Mouse (Mus musculus): ENCODE measurements at regions not wholly inside any gene's neighbourhood (a gene's known extent, or its start where the extent isn't known, plus 50 kb on each side); places are given as distances from the start of the nearest gene placed in this dataset.

DNA sequence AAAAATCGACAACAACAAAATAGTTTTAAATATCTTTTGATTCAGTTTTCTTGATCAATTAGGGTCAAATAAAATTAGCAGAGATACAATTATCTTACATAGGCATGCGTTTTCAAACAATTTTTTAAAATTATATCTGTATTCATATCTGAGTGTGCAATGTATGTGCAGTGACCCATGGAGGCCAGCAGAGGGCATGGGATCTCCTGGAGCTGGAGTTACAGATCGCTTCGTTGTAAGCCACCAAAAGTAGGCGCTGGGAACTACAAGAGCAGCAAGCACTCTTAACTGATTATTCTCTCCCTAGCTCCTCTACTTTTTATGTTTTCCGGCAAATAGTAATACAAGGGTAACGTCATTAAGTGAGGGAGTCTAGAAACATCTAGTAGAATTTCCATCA is 97.5 kb upstream of the Ppm1h start:
- TF ChIP-seq POLR2A (IDR thresholded peaks at IDR 0.05; ENCODE audit: extremely low read depth, insufficient read depth, low read length), result no peak
- no peak for TF ChIP-seq CTCF (IDR thresholded peaks at IDR 0.05; ENCODE audit: extremely low read depth, insufficient read depth, low read length)

GRCm38 (mm10) chr10:122587541-122587940 is 91.0 kb upstream of the Ppm1h start:
- H3K4me1 ChIP-seq (ENCODE audit: control insufficient read depth, insufficient read depth, low read length), result no peaks in the 10 kb centered on the region
- TF ChIP-seq CTCF (IDR thresholded peaks at IDR 0.05; ENCODE audit: extremely low read depth, insufficient read depth, low read length) (no peak), POLR2A (IDR thresholded peaks at IDR 0.05; ENCODE audit: extremely low read depth, insufficient read depth, low read length) (no peak)
- no peak overlapping the region for H3K27ac ChIP-seq (ENCODE audit: insufficient read depth, low read length)
- no peak overlapping the region for H3K4me3 ChIP-seq (ENCODE audit: insufficient read depth, low read length)

More for the DNA sequence above, 97.5 kb upstream of the Ppm1h start:
- Histone ChIP-seq H3K27ac (ENCODE audit: insufficient read depth, low read length) (no peak overlapping the region), H3K4me1 (ENCODE audit: control insufficient read depth, insufficient read depth, low read length) (no peaks in the 10 kb centered on the region), H3K4me3 (ENCODE audit: insufficient read depth, low read length) (no peak overlapping the region)

- TF ChIP-seq CTCF (IDR thresholded peaks at IDR 0.05; ENCODE audit: extremely low read depth, insufficient read depth, low read length) (no peak), POLR2A (IDR thresholded peaks at IDR 0.05; ENCODE audit: extremely low read depth, insufficient read depth, low read length) (no peak)
- no peak overlapping the region for H3K27ac ChIP-seq (ENCODE audit: insufficient read depth, low read length)
- no peaks in the 10 kb centered on the region for H3K4me1 ChIP-seq (ENCODE audit: control insufficient read depth, insufficient read depth, low read length)
- no peak overlapping the region for H3K4me3 ChIP-seq (ENCODE audit: insufficient read depth, low read length)
These were observed 79.1 kb upstream of the Ppm1h start for GRCm38 (mm10) chr10:122599511-122599910.

- TF ChIP-seq CTCF (IDR thresholded peaks at IDR 0.05; ENCODE audit: extremely low read depth, insufficient read depth, low read length) (no peak), POLR2A (IDR thresholded peaks at IDR 0.05; ENCODE audit: extremely low read depth, insufficient read depth, low read length) (no peak)
- H3K4me1 ChIP-seq (ENCODE audit: control insufficient read depth, insufficient read depth, low read length), result no peaks in the 10 kb centered on the region
- no peak overlapping the region for H3K27ac ChIP-seq (ENCODE audit: insufficient read depth, low read length)
- H3K4me3 ChIP-seq (ENCODE audit: insufficient read depth, low read length), result no peak overlapping the region
These were observed 76.2 kb upstream of the Ppm1h start for GRCm38 (mm10) chr10:122602394-122602793.

DNA sequence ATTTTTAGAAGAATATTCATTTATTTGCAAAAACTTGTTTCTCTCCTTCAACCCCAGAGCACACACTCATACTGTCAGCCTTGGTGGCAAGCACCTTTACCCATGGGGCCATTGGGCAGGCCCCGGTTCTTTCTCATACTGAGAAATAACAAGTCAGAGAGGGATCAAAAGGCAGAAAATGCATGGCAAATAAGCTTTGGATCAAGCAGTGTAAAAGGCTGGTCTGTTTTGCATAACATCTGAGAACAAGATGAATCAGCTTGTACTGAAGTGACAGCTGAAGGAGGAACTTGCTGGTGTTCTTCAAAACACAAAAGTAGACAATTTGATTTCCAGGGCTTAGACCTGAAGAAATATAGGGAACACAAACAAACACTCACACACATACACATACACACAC is 74.6 kb upstream of the Ppm1h start:
- TF ChIP-seq POLR2A (IDR thresholded peaks at IDR 0.05; ENCODE audit: extremely low read depth, insufficient read depth, low read length) (no peak), CTCF (IDR thresholded peaks at IDR 0.05; ENCODE audit: extremely low read depth, insufficient read depth, low read length) (no peak)
- Histone ChIP-seq H3K27ac (ENCODE audit: insufficient read depth, low read length) (no peak overlapping the region), H3K4me1 (ENCODE audit: control insufficient read depth, insufficient read depth, low read length) (no peaks in the 10 kb centered on the region), H3K4me3 (ENCODE audit: insufficient read depth, low read length) (no peak overlapping the region)

GRCm38 (mm10) chr10:122613281-122613680 is 65.3 kb upstream of the Ppm1h start:
- TF ChIP-seq CTCF (IDR thresholded peaks at IDR 0.05; ENCODE audit: extremely low read depth, insufficient read depth, low read length) (no peak), POLR2A (IDR thresholded peaks at IDR 0.05; ENCODE audit: extremely low read depth, insufficient read depth, low read length) (no peak)
- Histone ChIP-seq H3K27ac (ENCODE audit: insufficient read depth, low read length) (no peak overlapping the region), H3K4me1 (ENCODE audit: control insufficient read depth, insufficient read depth, low read length) (no peaks in the 10 kb centered on the region), H3K4me3 (ENCODE audit: insufficient read depth, low read length) (no peak overlapping the region)

GRCm38 (mm10) chr10:122613891-122614290 is 64.7 kb upstream of the Ppm1h start:
- H3K4me3 ChIP-seq (ENCODE audit: insufficient read depth, low read length), result no peak overlapping the region
- no peak for TF ChIP-seq CTCF (IDR thresholded peaks at IDR 0.05; ENCODE audit: extremely low read depth, insufficient read depth, low read length)
- TF ChIP-seq POLR2A (IDR thresholded peaks at IDR 0.05; ENCODE audit: extremely low read depth, insufficient read depth, low read length), result no peak

DNA sequence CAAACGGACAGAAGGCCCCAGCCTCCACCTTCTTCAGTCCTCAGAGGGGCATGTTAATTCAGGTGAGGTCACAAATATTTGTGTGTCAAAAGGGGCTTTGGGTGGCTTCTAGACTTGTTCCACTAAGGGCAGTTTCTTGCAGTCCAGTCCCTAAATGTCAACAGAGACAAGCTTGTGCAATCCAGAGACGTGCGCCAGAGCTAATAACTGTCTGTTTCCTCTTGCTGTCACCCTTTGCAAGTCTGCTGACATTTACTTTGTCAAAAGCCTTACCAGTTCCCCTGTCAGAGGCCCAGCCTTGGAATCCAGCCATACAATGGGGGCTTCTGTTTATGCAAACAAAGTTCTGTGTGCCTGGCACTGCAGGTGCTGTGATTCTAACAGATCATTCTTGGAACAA is 63.8 kb upstream of the Ppm1h start:
- H3K4me1 ChIP-seq (ENCODE audit: control insufficient read depth, insufficient read depth, low read length), result no peaks in the 10 kb centered on the region
- H3K4me3 ChIP-seq (ENCODE audit: insufficient read depth, low read length), result no peak overlapping the region
- no peak for TF ChIP-seq CTCF (IDR thresholded peaks at IDR 0.05; ENCODE audit: extremely low read depth, insufficient read depth, low read length)
- TF ChIP-seq POLR2A (IDR thresholded peaks at IDR 0.05; ENCODE audit: extremely low read depth, insufficient read depth, low read length), result no peak

More at GRCm38 (mm10) chr10:122613891-122614290, 64.7 kb upstream of the Ppm1h start:
- no peaks in the 10 kb centered on the region for H3K4me1 ChIP-seq (ENCODE audit: control insufficient read depth, insufficient read depth, low read length)
- H3K27ac ChIP-seq (ENCODE audit: insufficient read depth, low read length), result no peak overlapping the region

DNA sequence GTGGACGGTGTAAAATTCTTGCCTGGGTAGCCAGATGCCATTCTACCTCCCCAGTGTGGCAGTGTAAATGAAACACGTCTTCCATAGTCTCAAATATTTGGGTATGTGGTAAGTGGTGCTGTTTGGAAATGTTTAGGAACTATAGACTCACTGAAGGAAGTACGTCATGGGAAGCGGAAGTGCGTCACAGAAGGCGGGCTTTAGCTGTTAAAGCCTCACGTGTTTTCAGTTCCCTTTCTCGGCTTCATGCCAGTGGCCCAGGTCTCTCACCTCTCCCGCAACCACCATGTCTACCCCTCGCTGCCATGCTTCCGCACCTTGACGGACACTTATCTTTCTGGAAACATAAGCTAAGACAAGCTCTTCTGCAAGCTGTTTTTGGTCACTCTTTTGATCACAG is 62.9 kb upstream of the Ppm1h start:
- no peak overlapping the region for H3K4me3 ChIP-seq (ENCODE audit: insufficient read depth, low read length)
- TF ChIP-seq POLR2A (IDR thresholded peaks at IDR 0.05; ENCODE audit: extremely low read depth, insufficient read depth, low read length) (no peak), CTCF (IDR thresholded peaks at IDR 0.05; ENCODE audit: extremely low read depth, insufficient read depth, low read length) (no peak)
- H3K4me1 ChIP-seq (ENCODE audit: control insufficient read depth, insufficient read depth, low read length), result no peaks in the 10 kb centered on the region
- no peak overlapping the region for H3K27ac ChIP-seq (ENCODE audit: insufficient read depth, low read length)

More for the DNA sequence above, 63.8 kb upstream of the Ppm1h start:
- no peak overlapping the region for H3K27ac ChIP-seq (ENCODE audit: insufficient read depth, low read length)

DNA sequence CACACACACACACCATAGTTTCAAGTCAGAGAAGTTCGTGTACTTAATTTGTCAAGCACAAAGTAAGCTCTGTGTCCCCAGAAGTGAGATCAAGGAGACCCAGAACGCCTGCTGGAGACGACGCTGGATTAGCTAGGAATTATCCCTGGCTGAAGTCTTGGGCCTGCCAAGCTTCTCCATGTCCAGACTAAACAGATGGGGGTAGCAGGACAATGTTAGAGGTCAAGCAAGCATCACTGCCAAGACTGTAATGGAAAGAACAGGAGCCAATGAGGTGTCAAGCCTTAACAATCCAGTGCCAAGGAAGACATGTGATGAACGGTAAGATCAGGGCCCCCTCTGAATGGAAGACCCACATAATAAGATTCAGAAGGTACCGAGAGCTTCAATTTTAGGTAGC is 62.2 kb upstream of the Ppm1h start:
- Histone ChIP-seq H3K27ac (ENCODE audit: insufficient read depth, low read length) (no peak overlapping the region), H3K4me1 (ENCODE audit: control insufficient read depth, insufficient read depth, low read length) (no peaks in the 10 kb centered on the region), H3K4me3 (ENCODE audit: insufficient read depth, low read length) (no peak overlapping the region)
- TF ChIP-seq POLR2A (IDR thresholded peaks at IDR 0.05; ENCODE audit: extremely low read depth, insufficient read depth, low read length) (no peak), CTCF (IDR thresholded peaks at IDR 0.05; ENCODE audit: extremely low read depth, insufficient read depth, low read length) (no peak)

Measured in cortical plate, adult 2 months (tissue).